Mouse (Mus musculus): ENCODE measurements around the gene Traf2. TPM values are rescaled to one million over a fixed set of nuclear protein-coding genes. Genes with fewer than 3 reads are reported as not detected.
A peak's percentile ranks its signal among the peaks of the same experiment; 100 is the strongest.

Gene Traf2
- polyA plus RNA-seq, 1 experiment from 2014 or later = 19.2 TPM

GRCm38 (mm10) chr2:25569323-25569722, 22.6 kb upstream of the Traf2 start:
- Histone ChIP-seq H3K36me3 (ENCODE audit: control insufficient read depth, insufficient read depth, low read length) (peaks cover 57% of the 10 kb centered on the region), H3K9ac (replicated peaks; ENCODE audit: low read length) (no peak overlapping the region), H3K4me3 (replicated peaks; ENCODE audit: low read depth, low read length) (no peak overlapping the region), H3K27me3 (ENCODE audit: control insufficient read depth, insufficient read depth, low read length) (no peaks in the 10 kb centered on the region), H3K4me1 (ENCODE audit: control insufficient read depth, insufficient read depth, low read length) (peaks cover 11% of the 10 kb centered on the region), H3K27ac (replicated peaks; ENCODE audit: low read depth, low read length) (no peak overlapping the region), H3K4me2 (ENCODE audit: low read length) (no peak overlapping the region), H3K9me3 (ENCODE audit: control insufficient read depth, low read length) (no peaks in the 10 kb centered on the region)
- no peak for DNase-seq
- ATAC-seq (ENCODE audit: low FRiP score, low TSS enrichment) = no peak
- 93% methylated on average over 3 of the region's 3 CpGs for WGBS

GRCm38 (mm10) chr2:25568473-25569019, 21.8 kb upstream of the Traf2 start:
- 83% methylated on average over 6 of the region's 6 CpGs for WGBS
- no peak for DNase-seq
- ATAC-seq (ENCODE audit: low FRiP score, low TSS enrichment) = no peak
- Histone ChIP-seq H3K9me3 (ENCODE audit: control insufficient read depth, low read length) (no peaks in the 10 kb centered on the region), H3K4me3 (replicated peaks; ENCODE audit: low read depth, low read length) (no peak overlapping the region), H3K27me3 (ENCODE audit: control insufficient read depth, insufficient read depth, low read length) (no peaks in the 10 kb centered on the region), H3K9ac (replicated peaks; ENCODE audit: low read length) (no peak overlapping the region), H3K36me3 (ENCODE audit: control insufficient read depth, insufficient read depth, low read length) (peaks cover 65% of the 10 kb centered on the region), H3K27ac (replicated peaks; ENCODE audit: low read depth, low read length) (no peak overlapping the region), H3K4me2 (ENCODE audit: low read length) (no peak overlapping the region), H3K4me1 (ENCODE audit: control insufficient read depth, insufficient read depth, low read length) (peaks cover 4% of the 10 kb centered on the region)

- H3K9ac ChIP-seq (replicated peaks; ENCODE audit: low read length) = no peak overlapping the region
- no peak for DNase-seq
- no peak overlapping the region for H3K4me2 ChIP-seq (ENCODE audit: low read length)
- no peak for ATAC-seq (ENCODE audit: low FRiP score, low TSS enrichment)
- H3K9me3 ChIP-seq (ENCODE audit: control insufficient read depth, low read length) = no peaks in the 10 kb centered on the region
- H3K27me3 ChIP-seq (ENCODE audit: control insufficient read depth, insufficient read depth, low read length) = no peaks in the 10 kb centered on the region
- H3K4me1 ChIP-seq (ENCODE audit: control insufficient read depth, insufficient read depth, low read length) = no peaks in the 10 kb centered on the region
- no peak overlapping the region for H3K27ac ChIP-seq (replicated peaks; ENCODE audit: low read depth, low read length)
- WGBS = 88% methylated on average over 6 of the region's 6 CpGs
- H3K36me3 ChIP-seq (ENCODE audit: control insufficient read depth, insufficient read depth, low read length) = peaks cover 81% of the 10 kb centered on the region
- no peak overlapping the region for H3K4me3 ChIP-seq (replicated peaks; ENCODE audit: low read depth, low read length)
Observed at GRCm38 (mm10) chr2:25566558-25566957, 19.8 kb upstream of the Traf2 start.

GRCm38 (mm10) chr2:25565741-25566140, 19.0 kb upstream of the Traf2 start:
- H3K9ac ChIP-seq (replicated peaks; ENCODE audit: low read length) = no peak overlapping the region
- DNase-seq (no peak), ATAC-seq (ENCODE audit: low FRiP score, low TSS enrichment) (no peak)
- no peaks in the 10 kb centered on the region for H3K27me3 ChIP-seq (ENCODE audit: control insufficient read depth, insufficient read depth, low read length)
- H3K4me2 ChIP-seq (ENCODE audit: low read length) = no peak overlapping the region
- no peak overlapping the region for H3K4me3 ChIP-seq (replicated peaks; ENCODE audit: low read depth, low read length)
- no peak overlapping the region for H3K27ac ChIP-seq (replicated peaks; ENCODE audit: low read depth, low read length)
- WGBS = 85% methylated on average over 8 of the region's 8 CpGs
- peaks cover 82% of the 10 kb centered on the region for H3K36me3 ChIP-seq (ENCODE audit: control insufficient read depth, insufficient read depth, low read length)
- H3K4me1 ChIP-seq (ENCODE audit: control insufficient read depth, insufficient read depth, low read length) = no peaks in the 10 kb centered on the region
- no peaks in the 10 kb centered on the region for H3K9me3 ChIP-seq (ENCODE audit: control insufficient read depth, low read length)

GRCm38 (mm10) chr2:25561946-25562345, 15.2 kb upstream of the Traf2 start:
- 87% methylated on average over 9 of the region's 9 CpGs for WGBS
- no peak overlapping the region for H3K4me3 ChIP-seq (replicated peaks; ENCODE audit: low read depth, low read length)
- H3K9me3 ChIP-seq (ENCODE audit: control insufficient read depth, low read length) = no peaks in the 10 kb centered on the region
- no peaks in the 10 kb centered on the region for H3K27me3 ChIP-seq (ENCODE audit: control insufficient read depth, insufficient read depth, low read length)
- no peak overlapping the region for H3K4me2 ChIP-seq (ENCODE audit: low read length)
- ATAC-seq (ENCODE audit: low FRiP score, low TSS enrichment) = no peak
- H3K4me1 ChIP-seq (ENCODE audit: control insufficient read depth, insufficient read depth, low read length) = peaks cover 12% of the 10 kb centered on the region
- peaks cover 61% of the 10 kb centered on the region for H3K36me3 ChIP-seq (ENCODE audit: control insufficient read depth, insufficient read depth, low read length)
- no peak overlapping the region for H3K9ac ChIP-seq (replicated peaks; ENCODE audit: low read length)
- DNase-seq = no peak
- no peak overlapping the region for H3K27ac ChIP-seq (replicated peaks; ENCODE audit: low read depth, low read length)

- Histone ChIP-seq H3K9ac (replicated peaks; ENCODE audit: low read length) (no peak overlapping the region), H3K27ac (replicated peaks; ENCODE audit: low read depth, low read length) (no peak overlapping the region), H3K36me3 (ENCODE audit: control insufficient read depth, insufficient read depth, low read length) (peaks cover 58% of the 10 kb centered on the region), H3K9me3 (ENCODE audit: control insufficient read depth, low read length) (no peaks in the 10 kb centered on the region), H3K27me3 (ENCODE audit: control insufficient read depth, insufficient read depth, low read length) (no peaks in the 10 kb centered on the region), H3K4me1 (ENCODE audit: control insufficient read depth, insufficient read depth, low read length) (peaks cover 15% of the 10 kb centered on the region), H3K4me3 (replicated peaks; ENCODE audit: low read depth, low read length) (no peak overlapping the region), H3K4me2 (ENCODE audit: low read length) (no peak overlapping the region)
- WGBS = 94% methylated on average over 8 of the region's 8 CpGs
- no peak for DNase-seq
- ATAC-seq (ENCODE audit: low FRiP score, low TSS enrichment) = no peak
Observed at GRCm38 (mm10) chr2:25560551-25560950, 13.8 kb upstream of the Traf2 start.

GRCm38 (mm10) chr2:25558774-25559173, 12.0 kb upstream of the Traf2 start:
- Histone ChIP-seq H3K4me1 (ENCODE audit: control insufficient read depth, insufficient read depth, low read length) (peaks cover 15% of the 10 kb centered on the region), H3K27me3 (ENCODE audit: control insufficient read depth, insufficient read depth, low read length) (no peaks in the 10 kb centered on the region), H3K36me3 (ENCODE audit: control insufficient read depth, insufficient read depth, low read length) (peaks cover 40% of the 10 kb centered on the region), H3K9ac (replicated peaks; ENCODE audit: low read length) (peak overlapping the region; percentile 90; the same call in 1 of the 2 replicates), H3K27ac (replicated peaks; ENCODE audit: low read depth, low read length) (no peak overlapping the region), H3K9me3 (ENCODE audit: control insufficient read depth, low read length) (no peaks in the 10 kb centered on the region), H3K4me3 (replicated peaks; ENCODE audit: low read depth, low read length) (peak overlapping the region; percentile 99), H3K4me2 (ENCODE audit: low read length) (peak overlapping the region; percentile 95)
- WGBS = 81% methylated on average over 6 of the region's 6 CpGs
- no peak for DNase-seq
- no peak for ATAC-seq (ENCODE audit: low FRiP score, low TSS enrichment)

GRCm38 (mm10) chr2:25557964-25558360, 11.2 kb upstream of the Traf2 start:
- Histone ChIP-seq H3K9me3 (ENCODE audit: control insufficient read depth, low read length) (no peaks in the 10 kb centered on the region), H3K9ac (replicated peaks; ENCODE audit: low read length) (peak overlapping the region; percentile 90), H3K4me1 (ENCODE audit: control insufficient read depth, insufficient read depth, low read length) (peaks cover 15% of the 10 kb centered on the region), H3K4me3 (replicated peaks; ENCODE audit: low read depth, low read length) (peak overlapping the region; percentile 99), H3K36me3 (ENCODE audit: control insufficient read depth, insufficient read depth, low read length) (peaks cover 32% of the 10 kb centered on the region), H3K27ac (replicated peaks; ENCODE audit: low read depth, low read length) (peak overlapping the region; percentile 77), H3K27me3 (ENCODE audit: control insufficient read depth, insufficient read depth, low read length) (no peaks in the 10 kb centered on the region), H3K4me2 (ENCODE audit: low read length) (peak overlapping the region; percentile 95)
- WGBS = under 1% methylated on average over 24 of the region's 24 CpGs
- DNase-seq = no peak
- ATAC-seq (ENCODE audit: low FRiP score, low TSS enrichment) = no peak; the same call in 1 of the 2 replicates

GRCm38 (mm10) chr2:25557221-25557963, 10.7 kb upstream of the Traf2 start, which contains the start of gene Edf1:
Gene Edf1 (plus strand): TSS chr2:25557847.
- Histone ChIP-seq H3K27ac (replicated peaks; ENCODE audit: low read depth, low read length) (peak within 1 kb of the TSS; percentile 81), H3K9me3 (ENCODE audit: control insufficient read depth, low read length) (no peaks in the 10 kb centered on the region), H3K9ac (replicated peaks; ENCODE audit: low read length) (peak within 1 kb of the TSS; percentile 90), H3K4me3 (replicated peaks; ENCODE audit: low read depth, low read length) (peak within 1 kb of the TSS; percentile 99), H3K36me3 (ENCODE audit: control insufficient read depth, insufficient read depth, low read length) (peaks cover 26% of the 10 kb centered on the region), H3K4me2 (ENCODE audit: low read length) (peak within 1 kb of the TSS; percentile 95), H3K4me1 (ENCODE audit: control insufficient read depth, insufficient read depth, low read length) (peaks cover 15% of the 10 kb centered on the region), H3K27me3 (ENCODE audit: control insufficient read depth, insufficient read depth, low read length) (no peaks in the 10 kb centered on the region)
- under 1% methylated on average over 61 of the region's 61 CpGs for WGBS
- ATAC-seq (ENCODE audit: low FRiP score, low TSS enrichment) (peak; percentile 98), DNase-seq (peak; percentile 98)
